Mouse (Mus musculus): Measurements from ENCODE around the gene Anapc5.

Gene Anapc5

GRCm38 (mm10) chr5:122769101-122769568, 52.0 kb downstream of the Anapc5 start:
- DNase-seq (ENCODE audit: low read depth, low spot score) = no peak

GRCm38 (mm10) chr5:122767283-122767682, 53.9 kb downstream of the Anapc5 start:
- DNase-seq (ENCODE audit: low read depth, low spot score) = no peak

GRCm38 (mm10) chr5:122764032-122764464, 57.1 kb downstream of the Anapc5 start:
- DNase-seq (ENCODE audit: low read depth, low spot score) = no peak

GRCm38 (mm10) chr5:122763271-122764031, 57.7 kb downstream of the Anapc5 start:
- no peak for DNase-seq (ENCODE audit: low read depth, low spot score)

GRCm38 (mm10) chr5:122756680-122757079, 64.5 kb downstream of the Anapc5 start:
- no peak for DNase-seq (ENCODE audit: low read depth, low spot score)

GRCm38 (mm10) chr5:122756144-122756543, 65.0 kb downstream of the Anapc5 start:
- DNase-seq (ENCODE audit: low read depth, low spot score) = no peak

- DNase-seq (ENCODE audit: low read depth, low spot score) = no peak
These were observed 65.5 kb downstream of the Anapc5 start for GRCm38 (mm10) chr5:122755620-122756019.

GRCm38 (mm10) chr5:122754477-122754876, 66.7 kb downstream of the Anapc5 start:
- DNase-seq (ENCODE audit: low read depth, low spot score) = no peak

GRCm38 (mm10) chr5:122747950-122748349, 73.2 kb downstream of the Anapc5 start:
- DNase-seq (ENCODE audit: low read depth, low spot score) = no peak

GRCm38 (mm10) chr5:122743880-122744422, 77.2 kb downstream of the Anapc5 start:
- DNase-seq (ENCODE audit: low read depth, low spot score) = no peak

Measured in brain, embryonic 18.5 days (tissue).